Mouse (Mus musculus) embryonic facial prominence, embryonic 12.5 days (tissue): Measurements from ENCODE around the gene Cd63. TPM values are rescaled to one million over a fixed set of nuclear protein-coding genes. Genes with fewer than 3 reads are reported as not detected.

Experiments
- ATAC-seq: fragments of 200-750 bp; cut with Nextera tagmentation; 2 replicates; pipeline ENCODE4 v1.8.0; 2017; ENCODE audit not compliant: insufficient number of reproducible peaks, insufficient read depth, low FRiP score, low TSS enrichment
- H3K27ac ChIP-seq: fragments of 300-500 bp; sonication (generic); 2 replicates; pipeline ENCODE4 v1.5.1; 2016; ENCODE audit warnings: mild to moderate bottlenecking
- H3K27me3 ChIP-seq: fragments of 300-500 bp; sonication (generic); 2 replicates; pipeline ENCODE4 v1.6.1; 2016; ENCODE audit warnings: mild to moderate bottlenecking, moderate library complexity
- H3K36me3 ChIP-seq: fragments of 300-500 bp; sonication (generic); 2 replicates; pipeline ENCODE4 v1.6.1; 2016; ENCODE audit warnings: mild to moderate bottlenecking
- H3K4me1 ChIP-seq: fragments of 300-500 bp; sonication (generic); 2 replicates; pipeline ENCODE4 v1.6.1; 2016
- H3K4me2 ChIP-seq: fragments of 300-500 bp; sonication (generic); replicated peaks from 2 replicates; pipeline ENCODE4 v1.6.1; 2016; ENCODE audit warnings: mild to moderate bottlenecking, moderate library complexity
- H3K4me3 ChIP-seq: fragments of 300-500 bp; sonication (generic); 2 replicates; pipeline ENCODE4 v1.5.1; 2016; ENCODE audit warnings: mild to moderate bottlenecking
- H3K9ac ChIP-seq: fragments of 300-500 bp; sonication (generic); 2 replicates; pipeline ENCODE4 v1.6.1; 2016; ENCODE audit warnings: mild to moderate bottlenecking, moderate library complexity
- H3K9me3 ChIP-seq: fragments of 300-500 bp; sonication (generic); 2 replicates; pipeline ENCODE4 v1.6.1; 2016; ENCODE audit warnings: mild to moderate bottlenecking, moderate library complexity
- WGBS: fragments of 180-500 bp; shearing (Covaris S2); methylation state at CpG from one replicate; pipeline ENCODE4 v1.1.7; 2016; 5-methylcytosine and 5-hydroxymethylcytosine counted together
- polyA plus RNA-seq: library from polyadenylated mRNA; unstranded; fragments of >200 nt; fragmentation: Nextera tagmentation; extraction: Ambion mirVana; gene quantifications from 2 replicates; pipeline ENCODE4 v1.2.1, GENCODE M21; 2016

Cd63 gene
- polyA plus RNA-seq, 1 experiment from 2014 or later, result 465 TPM

- Histone ChIP-seq H3K9ac (peak overlapping the region; percentile 42), H3K4me3 (peak overlapping the region; percentile 40), H3K27ac (no peak overlapping the region), H3K9me3 (no peaks in the 10 kb centered on the region), H3K27me3 (peaks cover 56% of the 10 kb centered on the region), H3K36me3 (no peaks in the 10 kb centered on the region), H3K4me1 (peaks cover 5% of the 10 kb centered on the region; the same call in 1 of the 2 replicates), H3K4me2 (peak overlapping the region; percentile 68)
- 2% methylated on average over 21 of the region's 21 CpGs for WGBS
- no peak for ATAC-seq
Measured at GRCm38 (mm10) chr10:128933976-128934721, 33.4 kb downstream of the Cd63 start.

GRCm38 (mm10) chr10:128934997-128935787 lies 34.4 kb downstream of the Cd63 start:
- Histone ChIP-seq H3K9me3 (no peaks in the 10 kb centered on the region), H3K36me3 (no peaks in the 10 kb centered on the region), H3K27me3 (peaks cover 52% of the 10 kb centered on the region), H3K4me3 (no peak overlapping the region), H3K9ac (no peak overlapping the region), H3K4me1 (peaks cover 5% of the 10 kb centered on the region; the same call in 1 of the 2 replicates), H3K4me2 (no peak overlapping the region), H3K27ac (no peak overlapping the region)
- 55% methylated on average over 7 of the region's 7 CpGs for WGBS
- ATAC-seq, result no peak

GRCm38 (mm10) chr10:128935826-128936440 lies 35.1 kb downstream of the Cd63 start:
- Histone ChIP-seq H3K36me3 (no peaks in the 10 kb centered on the region), H3K27ac (0 out of 2 replicates have a peak overlapping the region, but pooled peaks have one; percentile 0), H3K4me2 (no peak overlapping the region), H3K27me3 (peaks cover 52% of the 10 kb centered on the region), H3K9ac (no peak overlapping the region), H3K4me1 (peaks cover 5% of the 10 kb centered on the region; the same call in 1 of the 2 replicates), H3K4me3 (no peak overlapping the region), H3K9me3 (no peaks in the 10 kb centered on the region)
- no peak for ATAC-seq
- WGBS, result 72% methylated on average over 8 of the region's 8 CpGs

GRCm38 (mm10) chr10:128937756-128938390 lies 37.1 kb downstream of the Cd63 start:
- no peak overlapping the region for H3K4me3 ChIP-seq
- 61% methylated on average over 12 of the region's 12 CpGs for WGBS
- no peak for ATAC-seq
- H3K27ac ChIP-seq, result no peak overlapping the region
- no peak overlapping the region for H3K4me2 ChIP-seq
- peaks cover 41% of the 10 kb centered on the region for H3K27me3 ChIP-seq
- no peak overlapping the region for H3K9ac ChIP-seq
- H3K4me1 ChIP-seq, result peaks cover 5% of the 10 kb centered on the region; the same call in 1 of the 2 replicates
- H3K36me3 ChIP-seq, result no peaks in the 10 kb centered on the region
- H3K9me3 ChIP-seq, result no peaks in the 10 kb centered on the region

GRCm38 (mm10) chr10:128938457-128938856 lies 37.7 kb downstream of the Cd63 start:
- no peak overlapping the region for H3K4me3 ChIP-seq
- no peak overlapping the region for H3K4me2 ChIP-seq
- H3K9ac ChIP-seq, result no peak overlapping the region
- H3K27me3 ChIP-seq, result peaks cover 35% of the 10 kb centered on the region
- peaks cover 1% of the 10 kb centered on the region; the same call in 1 of the 2 replicates for H3K4me1 ChIP-seq
- H3K27ac ChIP-seq, result no peak overlapping the region
- ATAC-seq, result no peak
- 78% methylated on average over 9 of the region's 9 CpGs for WGBS
- H3K9me3 ChIP-seq, result no peaks in the 10 kb centered on the region
- no peaks in the 10 kb centered on the region for H3K36me3 ChIP-seq

GRCm38 (mm10) chr10:128938974-128939373 lies 38.2 kb downstream of the Cd63 start:
- no peaks in the 10 kb centered on the region; the same call in 1 of the 2 replicates for H3K4me1 ChIP-seq
- no peak overlapping the region for H3K4me3 ChIP-seq
- 58% methylated on average over 5 of the region's 5 CpGs for WGBS
- no peak overlapping the region for H3K27ac ChIP-seq
- no peaks in the 10 kb centered on the region for H3K9me3 ChIP-seq
- H3K27me3 ChIP-seq, result peaks cover 30% of the 10 kb centered on the region
- no peak overlapping the region for H3K4me2 ChIP-seq
- H3K9ac ChIP-seq, result no peak overlapping the region
- ATAC-seq, result no peak
- H3K36me3 ChIP-seq, result no peaks in the 10 kb centered on the region

- H3K9ac ChIP-seq, result no peak overlapping the region
- H3K27me3 ChIP-seq, result peaks cover 14% of the 10 kb centered on the region
- no peaks in the 10 kb centered on the region for H3K4me1 ChIP-seq
- no peak for ATAC-seq
- 85% methylated on average over 10 of the region's 10 CpGs for WGBS
- no peaks in the 10 kb centered on the region for H3K36me3 ChIP-seq
- H3K4me2 ChIP-seq, result no peak overlapping the region
- no peak overlapping the region for H3K27ac ChIP-seq
- H3K4me3 ChIP-seq, result no peak overlapping the region
- no peaks in the 10 kb centered on the region for H3K9me3 ChIP-seq
Measured at GRCm38 (mm10) chr10:128940475-128941061, 39.8 kb downstream of the Cd63 start.

GRCm38 (mm10) chr10:128945675-128946074 lies 44.9 kb downstream of the Cd63 start:
- no peak overlapping the region for H3K9ac ChIP-seq
- no peaks in the 10 kb centered on the region for H3K9me3 ChIP-seq
- no peak overlapping the region for H3K4me2 ChIP-seq
- 0 out of 2 replicates have a peak, but pooled peaks cover 3% of the 10 kb centered on the region for H3K27me3 ChIP-seq
- no peaks in the 10 kb centered on the region for H3K4me1 ChIP-seq
- no peak overlapping the region for H3K27ac ChIP-seq
- ATAC-seq, result no peak
- WGBS, result 17% methylated on average over 3 of the region's 3 CpGs
- H3K4me3 ChIP-seq, result no peak overlapping the region
- H3K36me3 ChIP-seq, result no peaks in the 10 kb centered on the region

- H3K36me3 ChIP-seq, result no peaks in the 10 kb centered on the region
- no peak for ATAC-seq
- no peaks in the 10 kb centered on the region for H3K4me1 ChIP-seq
- H3K9me3 ChIP-seq, result no peaks in the 10 kb centered on the region
- 87% methylated on average over 4 of the region's 4 CpGs for WGBS
- no peak overlapping the region for H3K4me2 ChIP-seq
- H3K4me3 ChIP-seq, result no peak overlapping the region
- no peak overlapping the region for H3K9ac ChIP-seq
- no peaks in the 10 kb centered on the region for H3K27me3 ChIP-seq
- H3K27ac ChIP-seq, result no peak overlapping the region
Measured at GRCm38 (mm10) chr10:128947496-128947895, 46.7 kb downstream of the Cd63 start.

GRCm38 (mm10) chr10:128950208-128950887 lies 49.6 kb downstream of the Cd63 start:
- Histone ChIP-seq H3K4me3 (no peak overlapping the region), H3K9me3 (no peaks in the 10 kb centered on the region), H3K36me3 (no peaks in the 10 kb centered on the region), H3K27me3 (no peaks in the 10 kb centered on the region; the same call in 1 of the 2 replicates), H3K4me2 (no peak overlapping the region), H3K27ac (no peak overlapping the region), H3K4me1 (no peaks in the 10 kb centered on the region), H3K9ac (no peak overlapping the region)
- ATAC-seq, result no peak
- WGBS, result 69% methylated on average over 16 of the region's 16 CpGs
